Mouse (Mus musculus): ENCODE data around the gene Psmd7.
"Not testable (repeated sequence)": the region's sequence is repeated elsewhere in the genome, so short reads cannot be mapped to it uniquely, and the experiment has no call there.

The Psmd7 gene

GRCm38 (mm10) chr8:107587995-107588780, at the start of gene Psmd7:
Psmd7 (minus strand) TSS chr8:107588464.
- in situ Hi-C loops (cut with MboI, MseI): loop anchor here (25.0 kb wide), 1 partner anchor 1974 kb away; the partner anchor contains the start of genes Dhx38 and Txnl4b

GRCm38 (mm10) chr8:107633734-107634133, 45.5 kb upstream of the Psmd7 start:
- in situ Hi-C loops (cut with MboI, MseI): no loop called here

DNA sequence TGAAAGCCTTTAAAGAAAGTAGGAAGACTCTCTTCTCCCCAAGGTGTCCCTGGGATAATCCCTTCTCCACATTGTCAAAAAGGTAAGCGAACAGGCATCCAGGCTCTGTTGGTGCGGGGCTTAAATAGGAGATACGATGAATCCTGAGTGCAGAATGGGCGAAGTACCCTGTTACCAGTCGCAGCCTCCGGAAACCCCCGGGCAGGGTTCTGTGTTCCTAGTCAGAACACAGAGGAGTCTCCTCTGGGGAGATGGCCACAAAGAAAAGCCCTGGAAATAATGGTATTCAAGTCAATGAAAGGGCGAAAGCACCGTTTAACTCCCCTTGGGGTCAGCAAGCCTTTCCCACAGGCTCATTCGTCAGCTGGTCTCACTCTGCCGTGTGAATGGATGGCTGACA, 41.4 kb upstream of the Psmd7 start:
- in situ Hi-C loops (cut with MboI, MseI): no loop called here

DNA sequence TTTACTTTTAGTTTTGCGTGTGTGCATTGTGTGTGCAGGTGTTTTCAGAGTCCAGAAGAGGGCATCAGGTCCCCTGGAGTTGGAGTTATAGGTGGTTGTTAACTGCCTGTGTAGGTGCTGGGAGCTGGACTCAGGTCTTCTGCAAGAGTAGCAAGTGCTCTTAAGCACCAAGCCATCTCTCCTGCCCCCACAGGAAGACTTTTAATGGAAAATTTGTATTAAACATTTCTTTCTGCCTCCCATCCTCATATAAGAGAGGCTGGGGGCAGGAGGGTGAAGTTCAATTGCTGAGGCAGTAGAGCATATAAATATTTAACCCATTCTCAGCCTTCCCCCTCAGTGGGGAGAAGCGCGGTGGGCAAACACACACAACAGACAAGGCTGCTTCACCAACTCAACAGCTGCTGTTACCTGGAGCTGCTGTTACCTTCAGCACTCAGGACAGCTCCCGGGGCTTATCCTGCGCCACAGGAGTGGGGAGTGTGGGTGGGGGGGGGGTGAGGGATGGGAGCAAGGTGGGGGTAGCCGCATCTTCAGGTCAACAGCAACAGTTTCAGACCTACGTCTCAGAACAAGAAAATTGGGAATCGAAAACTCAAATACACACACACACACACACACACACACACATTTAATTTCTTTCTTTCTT, 40.4 kb upstream of the Psmd7 start:
- in situ Hi-C loops (cut with MboI, MseI): no loop called here

- in situ Hi-C loops (cut with MboI, MseI): no loop called here
Measured at GRCm38 (mm10) chr8:107627881-107628280, 39.6 kb upstream of the Psmd7 start.

DNA sequence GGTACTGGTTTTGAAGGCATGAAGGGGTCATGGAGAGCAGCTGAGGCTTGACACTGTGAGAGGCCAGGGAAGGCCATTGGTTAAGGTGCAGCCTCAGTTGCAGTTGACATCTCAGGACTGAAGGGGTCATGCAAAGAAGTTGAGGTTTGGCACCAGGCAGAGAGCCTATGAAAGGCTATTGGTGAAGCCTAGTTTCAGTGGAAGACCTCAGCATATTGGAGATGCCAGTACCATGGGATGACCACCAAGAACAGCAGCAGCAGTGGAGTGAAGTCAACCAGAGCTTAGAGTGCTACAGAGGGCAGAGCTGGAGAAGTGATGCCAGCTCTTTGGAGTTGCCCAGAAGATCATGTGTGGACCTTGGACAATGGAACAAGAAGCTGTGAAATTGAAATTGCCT, 36.0 kb upstream of the Psmd7 start:
- in situ Hi-C loops (cut with MboI, MseI): not testable (repeated sequence)

GRCm38 (mm10) chr8:107621930-107622623, 33.8 kb upstream of the Psmd7 start:
- in situ Hi-C loops (cut with MboI, MseI): no loop called here

GRCm38 (mm10) chr8:107621136-107621535, 32.9 kb upstream of the Psmd7 start:
- in situ Hi-C loops (cut with MboI, MseI): no loop called here

- in situ Hi-C loops (cut with MboI, MseI): no loop called here
Measured at GRCm38 (mm10) chr8:107618499-107618898, 30.2 kb upstream of the Psmd7 start.

DNA sequence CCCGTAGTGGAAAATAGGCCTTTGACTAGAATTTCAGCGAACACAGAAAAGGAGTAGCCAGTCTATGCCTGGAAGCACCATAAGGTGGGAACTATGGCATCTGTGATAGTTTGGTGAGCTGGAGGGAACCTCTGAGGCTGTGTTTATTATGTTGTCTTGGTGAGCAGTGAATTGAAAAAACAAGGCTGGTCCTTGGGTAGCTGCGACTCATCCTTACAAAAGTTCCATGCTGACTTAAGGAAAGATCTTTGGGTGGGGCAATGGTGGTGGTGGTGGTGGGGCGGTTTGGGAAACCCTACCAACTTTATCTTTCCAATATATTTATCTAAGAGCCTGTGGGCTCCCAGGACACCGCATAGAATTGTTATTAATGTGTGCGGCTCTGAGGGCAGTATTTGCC, 25.1 kb upstream of the Psmd7 start:
- in situ Hi-C loops (cut with MboI, MseI): no loop called here

DNA sequence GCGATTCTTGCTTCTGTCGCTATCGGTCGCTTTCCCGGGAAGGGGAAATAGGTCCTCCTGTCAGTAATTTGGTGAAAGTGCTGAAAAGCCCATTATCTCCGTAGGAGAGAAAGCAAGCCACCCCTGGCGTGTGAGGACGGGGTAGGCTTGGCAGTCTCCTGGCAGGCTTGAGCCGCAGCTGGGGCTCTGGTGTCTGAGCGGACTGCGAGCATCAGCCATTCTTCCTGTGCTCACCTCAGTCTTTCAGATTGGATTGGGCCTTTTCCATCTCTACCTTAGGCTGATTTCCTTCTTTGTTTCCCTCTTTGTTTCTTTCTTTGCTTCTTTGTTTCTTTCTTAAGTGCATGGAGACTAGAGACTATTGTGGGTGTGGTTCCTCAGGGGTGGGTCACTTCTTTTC, 22.6 kb upstream of the Psmd7 start:
- in situ Hi-C loops (cut with MboI, MseI): no loop called here

DNA sequence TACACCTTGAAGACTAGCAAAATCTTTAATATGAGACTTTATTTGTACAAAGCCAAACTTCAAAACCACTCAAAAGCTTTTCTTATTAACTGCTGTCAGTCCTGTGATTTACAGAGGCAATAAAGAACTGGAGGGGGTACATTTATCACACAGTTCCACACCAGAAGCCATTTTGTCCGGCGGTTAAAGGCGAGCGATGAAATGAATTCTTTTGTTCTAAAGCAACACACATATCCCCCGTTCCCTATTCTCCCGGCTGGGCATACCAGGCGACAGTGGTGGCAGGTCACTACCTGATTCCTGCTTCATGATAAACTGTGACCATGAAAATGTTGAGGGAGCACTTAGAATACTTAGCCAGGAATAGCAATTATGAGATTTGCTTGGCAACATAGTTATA, 20.5 kb upstream of the Psmd7 start:
- in situ Hi-C loops (cut with MboI, MseI): no loop called here

- in situ Hi-C loops (cut with MboI, MseI): no loop called here
Measured at GRCm38 (mm10) chr8:107603026-107603425, 14.8 kb upstream of the Psmd7 start.

- in situ Hi-C loops (cut with MboI, MseI): loop anchor here (25.0 kb wide), 1 partner anchor 1963 kb away; the partner anchor contains the start of genes Dhx38 and Txnl4b
Measured at GRCm38 (mm10) chr8:107599691-107600090, 11.4 kb upstream of the Psmd7 start.

- in situ Hi-C loops (cut with MboI, MseI): loop anchor here (25.0 kb wide), 1 partner anchor 1965 kb away; the partner anchor contains the start of genes Dhx38 and Txnl4b
Measured at GRCm38 (mm10) chr8:107597731-107598130, 9.5 kb upstream of the Psmd7 start.

DNA sequence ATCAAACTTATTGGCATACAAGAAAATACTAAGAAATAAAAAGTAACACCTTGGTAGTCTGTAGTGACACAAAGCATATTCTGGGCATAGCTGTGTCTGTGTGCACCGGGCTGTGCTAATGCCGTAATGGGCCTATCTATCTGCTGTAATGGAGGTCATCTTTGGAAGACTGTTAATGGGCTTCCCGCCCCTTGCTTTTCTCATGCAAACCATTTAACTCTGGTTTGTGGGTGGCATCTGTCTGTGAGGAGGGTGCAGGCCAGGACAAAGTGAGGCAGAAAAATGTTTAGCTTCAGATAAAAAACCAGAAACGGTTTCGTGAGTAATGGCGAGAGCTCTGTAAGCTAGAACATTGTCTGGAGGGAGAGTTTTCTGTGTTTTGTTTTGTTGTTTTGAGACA, 6.6 kb upstream of the Psmd7 start:
- in situ Hi-C loops (cut with MboI, MseI): loop anchor here (25.0 kb wide), 1 partner anchor 1967 kb away; the partner anchor contains the start of genes Dhx38 and Txnl4b

GRCm38 (mm10) chr8:107593967-107594729, 5.9 kb upstream of the Psmd7 start:
- in situ Hi-C loops (cut with MboI, MseI): loop anchor here (25.0 kb wide), 1 partner anchor 1968 kb away; the partner anchor contains the start of genes Dhx38 and Txnl4b

GRCm38 (mm10) chr8:107587429-107587994, 752 bp downstream of the Psmd7 start:
- in situ Hi-C loops (cut with MboI, MseI): loop anchor here (25.0 kb wide), 1 partner anchor 1975 kb away; the partner anchor contains the start of genes Dhx38 and Txnl4b

DNA sequence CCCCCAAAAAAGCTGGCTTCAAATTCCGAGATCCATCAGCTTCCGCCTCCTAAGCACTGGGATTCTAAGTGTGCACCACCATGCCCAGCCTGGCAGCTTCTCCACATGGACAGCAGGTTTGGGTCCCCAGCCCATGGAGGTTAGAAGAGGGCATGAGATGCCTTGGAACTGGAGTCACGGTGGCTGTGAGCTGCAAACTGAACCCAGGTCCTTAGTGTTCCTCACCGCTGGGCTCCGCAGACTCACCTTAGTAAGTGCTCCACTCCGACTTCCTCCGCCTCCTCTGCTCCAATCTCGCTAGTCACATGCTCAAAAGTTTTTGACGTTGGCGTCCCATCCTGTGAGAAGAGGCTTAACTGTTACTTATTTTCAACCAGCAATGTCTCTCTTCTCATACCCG, 6.1 kb downstream of the Psmd7 start:
- in situ Hi-C loops (cut with MboI, MseI): loop anchor here (25.0 kb wide), 1 partner anchor 1980 kb away; the partner anchor contains the start of genes Dhx38 and Txnl4b

DNA sequence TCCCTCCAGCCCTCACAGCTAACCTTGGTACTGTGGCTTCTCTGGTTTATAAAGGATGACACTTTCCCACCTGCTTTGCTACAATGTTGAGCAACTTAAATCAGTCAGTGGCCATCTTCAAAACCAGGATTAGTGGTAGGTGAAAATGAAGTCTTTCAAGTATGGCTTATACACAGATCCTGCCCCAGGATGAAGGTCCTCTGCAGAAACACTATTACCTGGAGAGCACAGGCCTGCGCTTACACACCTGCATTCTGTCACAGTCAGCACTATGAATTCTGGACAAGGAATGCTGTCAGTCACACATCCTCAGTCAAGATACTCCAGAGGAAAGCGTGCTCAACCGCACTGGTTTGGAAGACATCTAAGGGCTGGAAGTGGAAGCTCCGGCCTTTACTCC, 6.7 kb downstream of the Psmd7 start:
- in situ Hi-C loops (cut with MboI, MseI): loop anchor here (25.0 kb wide), 1 partner anchor 1981 kb away; the partner anchor contains the start of genes Dhx38 and Txnl4b

DNA sequence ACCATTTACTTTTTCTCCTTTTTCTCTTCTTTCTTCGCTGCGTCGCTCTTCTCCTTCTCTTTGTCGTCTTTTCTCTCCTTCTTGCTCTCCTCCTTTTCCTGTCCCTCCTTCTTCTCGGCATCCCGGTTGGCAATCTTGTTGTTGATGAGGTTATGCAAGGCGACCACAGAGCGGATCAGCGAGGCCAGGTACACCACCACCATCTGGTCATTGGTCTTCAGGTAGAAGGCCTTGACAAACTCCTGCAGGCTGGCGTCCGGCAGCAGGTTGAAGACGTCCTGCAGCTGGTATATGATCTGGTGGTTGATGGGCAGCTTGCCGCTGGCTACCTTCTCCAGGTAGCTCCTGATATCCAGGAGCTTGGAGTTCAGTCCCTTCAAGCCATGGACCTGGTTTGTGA, 7.4 kb downstream of the Psmd7 start:
- in situ Hi-C loops (cut with MboI, MseI): loop anchor here (25.0 kb wide), 1 partner anchor 1981 kb away; the partner anchor contains the start of genes Dhx38 and Txnl4b
